Mouse (Mus musculus): Measurements from ENCODE around the gene Acad8. TPM values are rescaled to one million over a fixed set of nuclear protein-coding genes. Genes with fewer than 3 reads are reported as not detected.

Acad8 gene
- total and polyA plus RNA-seq, 2 experiments from 2014 or later = 13.9 to 20.7 TPM

DNA sequence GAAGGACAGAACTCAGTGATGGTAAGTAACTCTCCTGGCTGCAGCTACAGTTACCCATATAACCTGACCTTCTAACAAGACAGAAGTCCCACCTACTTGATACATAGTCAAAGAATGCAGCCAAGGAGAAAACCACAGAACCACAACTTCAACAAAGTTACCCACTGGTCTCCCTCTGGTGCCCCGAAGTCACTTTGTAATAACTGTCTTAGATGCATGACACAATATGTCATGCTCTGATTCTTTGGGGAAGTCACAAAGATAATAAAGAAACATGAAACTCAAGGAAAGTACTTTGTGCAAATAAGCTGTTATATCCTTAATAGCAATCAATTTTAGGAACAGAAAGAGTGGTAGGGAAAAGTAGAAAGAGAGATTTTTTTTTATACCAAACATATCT lies 27.3 kb upstream of the Acad8 start:
- 0 out of 2 replicates have a peak, but pooled peaks cover 3% of the 10 kb centered on the region for H3K36me3 ChIP-seq (ENCODE audit: insufficient read depth, low read length)
- H3K9me3 ChIP-seq (ENCODE audit: low read length) = no peaks in the 10 kb centered on the region
- WGBS = 78% methylated on average over 1 of the region's 1 CpGs
- no peak overlapping the region for H3K9ac ChIP-seq (replicated peaks; ENCODE audit: low read length, poor library complexity, severe bottlenecking)
- H3K27me3 ChIP-seq (ENCODE audit: insufficient read depth, low read length) = no peaks in the 10 kb centered on the region
- TF ChIP-seq CTCF (IDR thresholded peaks at IDR 0.05) = no peak
- no peak for ATAC-seq (ENCODE audit: low FRiP score)
- no peak for DNase-seq (ENCODE audit: low spot score)
- H3K4me2 ChIP-seq (ENCODE audit: low read depth, low read length, poor library complexity, severe bottlenecking) = peak overlapping the region; percentile 76
- no peak overlapping the region; the same call in 1 of the 2 replicates for H3K4me3 ChIP-seq (ENCODE audit: low read depth, low read length)
- H3K27ac ChIP-seq (ENCODE audit: low read depth, low read length) = no peak overlapping the region
- H3K4me1 ChIP-seq (ENCODE audit: insufficient read depth, low read length) = peaks cover 16% of the 10 kb centered on the region; the same call in 1 of the 2 replicates

GRCm38 (mm10) chr9:27023681-27024080 lies 24.3 kb upstream of the Acad8 start:
- WGBS = 91% methylated on average over 4 of the region's 4 CpGs
- ATAC-seq (ENCODE audit: low FRiP score) = no peak

DNA sequence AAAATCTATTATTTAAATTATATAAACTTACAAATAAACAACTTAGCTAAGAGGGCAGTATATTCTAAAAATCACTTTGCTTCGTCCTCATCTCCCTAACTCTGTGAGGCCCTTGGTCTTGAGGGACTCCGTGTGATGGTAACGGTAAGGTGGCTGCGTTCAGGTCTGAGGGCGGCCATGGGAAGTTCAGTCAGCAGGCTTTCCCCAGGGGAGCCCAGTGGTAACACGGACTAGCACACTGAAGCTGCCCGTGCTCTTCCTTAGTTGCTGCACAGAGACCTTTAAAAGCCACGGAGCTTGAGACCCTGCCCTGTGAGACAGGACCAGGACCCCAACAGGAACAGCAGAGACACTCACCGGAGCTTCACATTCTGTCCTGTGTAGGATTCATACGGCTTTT lies 19.6 kb upstream of the Acad8 start:
- no peak for ATAC-seq (ENCODE audit: low FRiP score)
- no peaks in the 10 kb centered on the region for H3K9me3 ChIP-seq (ENCODE audit: low read length)
- TF ChIP-seq CTCF (IDR thresholded peaks at IDR 0.05) = no peak
- H3K9ac ChIP-seq (replicated peaks; ENCODE audit: low read length, poor library complexity, severe bottlenecking) = no peak overlapping the region
- H3K27me3 ChIP-seq (ENCODE audit: insufficient read depth, low read length) = no peaks in the 10 kb centered on the region
- no peak overlapping the region for H3K4me2 ChIP-seq (ENCODE audit: low read depth, low read length, poor library complexity, severe bottlenecking)
- no peak overlapping the region for H3K27ac ChIP-seq (ENCODE audit: low read depth, low read length)
- WGBS = 95% methylated on average over 10 of the region's 10 CpGs
- peaks cover 36% of the 10 kb centered on the region for H3K36me3 ChIP-seq (ENCODE audit: insufficient read depth, low read length)
- no peaks in the 10 kb centered on the region for H3K4me1 ChIP-seq (ENCODE audit: insufficient read depth, low read length)
- no peak overlapping the region for H3K4me3 ChIP-seq (ENCODE audit: low read depth, low read length)
- no peak for DNase-seq (ENCODE audit: low spot score)

More at GRCm38 (mm10) chr9:27023681-27024080, 24.3 kb upstream of the Acad8 start:
- Histone ChIP-seq H3K36me3 (ENCODE audit: insufficient read depth, low read length) (peaks cover 3% of the 10 kb centered on the region; the same call in 1 of the 2 replicates), H3K4me3 (ENCODE audit: low read depth, low read length) (no peak overlapping the region), H3K27ac (ENCODE audit: low read depth, low read length) (no peak overlapping the region), H3K9ac (replicated peaks; ENCODE audit: low read length, poor library complexity, severe bottlenecking) (no peak overlapping the region), H3K4me2 (ENCODE audit: low read depth, low read length, poor library complexity, severe bottlenecking) (no peak overlapping the region), H3K27me3 (ENCODE audit: insufficient read depth, low read length) (no peaks in the 10 kb centered on the region), H3K9me3 (ENCODE audit: low read length) (no peaks in the 10 kb centered on the region), H3K4me1 (ENCODE audit: insufficient read depth, low read length) (peaks cover 14% of the 10 kb centered on the region; the same call in 1 of the 2 replicates)
- TF ChIP-seq CTCF (IDR thresholded peaks at IDR 0.05) = no peak
- DNase-seq (ENCODE audit: low spot score) = no peak

DNA sequence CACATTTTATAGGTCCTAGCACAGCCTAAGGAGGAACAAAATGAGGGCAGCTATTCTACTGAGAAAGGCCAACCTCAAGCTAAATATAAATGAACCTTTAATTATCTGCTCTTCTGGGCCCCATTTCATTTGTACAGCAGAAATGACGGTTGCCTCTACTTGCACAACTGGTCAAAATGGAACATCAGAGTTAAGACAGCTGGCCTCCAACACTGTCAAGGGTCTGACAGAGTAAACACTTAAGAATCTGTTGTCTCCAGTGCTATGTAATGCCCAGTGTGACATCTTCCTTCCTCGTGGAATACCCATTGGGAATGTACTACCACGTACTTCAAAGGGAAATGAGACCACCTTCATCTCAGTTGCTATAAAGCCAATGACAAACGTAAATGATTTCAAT lies 12.2 kb upstream of the Acad8 start:
- H3K27me3 ChIP-seq (ENCODE audit: insufficient read depth, low read length) = no peaks in the 10 kb centered on the region
- H3K36me3 ChIP-seq (ENCODE audit: insufficient read depth, low read length) = peaks cover 81% of the 10 kb centered on the region
- no peak overlapping the region for H3K4me2 ChIP-seq (ENCODE audit: low read depth, low read length, poor library complexity, severe bottlenecking)
- ATAC-seq (ENCODE audit: low FRiP score) (no peak), DNase-seq (ENCODE audit: low spot score) (no peak)
- WGBS = 86% methylated on average over 4 of the region's 4 CpGs
- no peak for TF ChIP-seq CTCF (IDR thresholded peaks at IDR 0.05)
- no peak overlapping the region for H3K9ac ChIP-seq (replicated peaks; ENCODE audit: low read length, poor library complexity, severe bottlenecking)
- H3K27ac ChIP-seq (ENCODE audit: low read depth, low read length) = no peak overlapping the region
- H3K4me1 ChIP-seq (ENCODE audit: insufficient read depth, low read length) = no peaks in the 10 kb centered on the region
- H3K4me3 ChIP-seq (ENCODE audit: low read depth, low read length) = no peak overlapping the region
- no peaks in the 10 kb centered on the region for H3K9me3 ChIP-seq (ENCODE audit: low read length)

DNA sequence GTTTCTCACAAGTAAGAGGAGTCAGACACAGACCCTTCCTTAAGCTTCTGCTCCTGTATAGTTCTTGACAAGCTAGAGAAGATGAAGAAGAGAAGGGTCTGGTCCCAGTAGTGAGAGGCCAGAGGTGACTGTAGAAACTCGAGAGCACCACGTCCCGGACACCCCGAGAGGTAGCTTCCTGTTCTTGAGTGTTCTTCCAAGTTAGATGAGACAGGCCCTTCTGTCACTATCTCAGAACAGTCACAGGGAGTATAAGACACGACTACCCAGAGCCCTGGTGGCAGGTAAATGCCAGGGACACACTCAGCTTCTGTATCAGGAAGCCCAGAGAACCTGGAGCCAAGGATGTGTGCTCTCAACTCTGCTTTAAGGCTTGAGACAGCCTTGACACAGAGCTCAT lies 9.9 kb upstream of the Acad8 start:
- DNase-seq (ENCODE audit: low spot score) = no peak
- TF ChIP-seq CTCF (IDR thresholded peaks at IDR 0.05) = no peak
- Histone ChIP-seq H3K4me2 (ENCODE audit: low read depth, low read length, poor library complexity, severe bottlenecking) (no peak overlapping the region), H3K27me3 (ENCODE audit: insufficient read depth, low read length) (no peaks in the 10 kb centered on the region), H3K9me3 (ENCODE audit: low read length) (no peaks in the 10 kb centered on the region), H3K4me3 (ENCODE audit: low read depth, low read length) (no peak overlapping the region), H3K9ac (replicated peaks; ENCODE audit: low read length, poor library complexity, severe bottlenecking) (no peak overlapping the region), H3K4me1 (ENCODE audit: insufficient read depth, low read length) (no peaks in the 10 kb centered on the region), H3K27ac (ENCODE audit: low read depth, low read length) (no peak overlapping the region), H3K36me3 (ENCODE audit: insufficient read depth, low read length) (peaks cover 78% of the 10 kb centered on the region)
- ATAC-seq (ENCODE audit: low FRiP score) = no peak
- WGBS = 90% methylated on average over 5 of the region's 5 CpGs

- DNase-seq (ENCODE audit: low spot score) (no peak), ATAC-seq (ENCODE audit: low FRiP score) (no peak)
- Histone ChIP-seq H3K27ac (ENCODE audit: low read depth, low read length) (no peak overlapping the region), H3K9ac (replicated peaks; ENCODE audit: low read length, poor library complexity, severe bottlenecking) (no peak overlapping the region), H3K4me3 (ENCODE audit: low read depth, low read length) (no peak overlapping the region), H3K4me1 (ENCODE audit: insufficient read depth, low read length) (no peaks in the 10 kb centered on the region), H3K36me3 (ENCODE audit: insufficient read depth, low read length) (peaks cover 64% of the 10 kb centered on the region), H3K27me3 (ENCODE audit: insufficient read depth, low read length) (no peaks in the 10 kb centered on the region), H3K9me3 (ENCODE audit: low read length) (no peaks in the 10 kb centered on the region), H3K4me2 (ENCODE audit: low read depth, low read length, poor library complexity, severe bottlenecking) (no peak overlapping the region)
- 89% methylated on average over 5 of the region's 5 CpGs for WGBS
- no peak for TF ChIP-seq CTCF (IDR thresholded peaks at IDR 0.05)
These were observed 7.5 kb upstream of the Acad8 start for GRCm38 (mm10) chr9:27006866-27007265.

Measured in midbrain, postnatal 0 days (tissue).